Mouse (Mus musculus): ENCODE measurements around the gene Gm11042.

DNA sequence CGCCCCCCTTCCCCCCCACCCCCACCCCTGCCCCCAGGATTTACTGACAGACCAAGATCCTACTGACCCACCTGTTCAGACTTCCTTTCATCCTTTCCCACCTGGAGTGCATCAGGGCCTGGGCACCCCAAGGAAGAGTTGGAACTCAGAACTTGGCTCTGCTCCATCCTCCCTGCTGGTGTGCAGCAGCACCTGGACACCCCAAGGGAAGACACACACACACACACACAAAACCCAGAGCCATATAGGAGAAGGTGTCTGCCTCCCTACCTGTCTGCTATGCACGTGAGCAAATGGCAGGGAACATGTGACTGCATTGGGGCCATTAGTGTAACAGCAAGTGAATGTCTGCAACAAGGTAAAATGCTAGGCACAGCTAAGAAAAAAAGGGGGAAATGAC, 973 bp downstream of the Gm11042 start:
- no peak for TF ChIP-seq POLR2A (IDR thresholded peaks at IDR 0.05; ENCODE audit: control insufficient read depth in 1 of 2, insufficient read depth in 1 of 2, low read depth in 1 of 2, low read length in 2 of 2, poor library complexity in 1 of 2)
- no peak for TF ChIP-seq CTCF (IDR thresholded peaks at IDR 0.05 in 2 of 3, conservative IDR thresholded peaks at IDR 0.05 in 1 of 3; ENCODE audit: control insufficient read depth in 1 of 3, insufficient read depth in 1 of 3, low read depth in 2 of 3, low read length in 3 of 3, poor library complexity in 1 of 3, severe bottlenecking in 1 of 3)
- no peak for TF ChIP-seq ZKSCAN1 (IDR thresholded peaks at IDR 0.05; ENCODE audit: low read depth, low read length)
- TF ChIP-seq GATA1 (IDR thresholded peaks at IDR 0.05; ENCODE audit: low read depth, low read length), result no peak
- no peak for TF ChIP-seq NRF1 (IDR thresholded peaks at IDR 0.05; ENCODE audit: insufficient read depth, low read depth, low read length, poor library complexity, severe bottlenecking)
- TF ChIP-seq MYC (IDR thresholded peaks at IDR 0.05; ENCODE audit: low read depth, low read length), result no peak
- TF ChIP-seq ELF1 (IDR thresholded peaks at IDR 0.05; ENCODE audit: low read depth, low read length), result no peak
- TF ChIP-seq E2F4 (IDR thresholded peaks at IDR 0.05; ENCODE audit: borderline replicate concordance, low read depth, low read length), result no peak
- no peak for TF ChIP-seq SIN3A (IDR thresholded peaks at IDR 0.05; ENCODE audit: low read length)
- no peak for TF ChIP-seq MAZ (IDR thresholded peaks at IDR 0.05; ENCODE audit: low read depth, low read length)
- TF ChIP-seq ZMIZ1 (IDR thresholded peaks at IDR 0.05; ENCODE audit: low read depth, low read length), result no peak
- TF ChIP-seq ZNF384 (IDR thresholded peaks at IDR 0.05; ENCODE audit: low read depth, low read length), result no peak

All from MEL (cell line).